Mouse (Mus musculus) ovary, postnatal 14 days (tissue): ENCODE measurements at regions not wholly inside any gene's neighbourhood (a gene's known extent, or its start where the extent isn't known, plus 50 kb on each side); places are given as distances from the start of the nearest gene placed in this dataset.

Source experiments
- DNase-seq: peaks from one replicate; pipeline ENCODE4 v3.0.0; 2022; ENCODE audit warnings: low spot score

DNA sequence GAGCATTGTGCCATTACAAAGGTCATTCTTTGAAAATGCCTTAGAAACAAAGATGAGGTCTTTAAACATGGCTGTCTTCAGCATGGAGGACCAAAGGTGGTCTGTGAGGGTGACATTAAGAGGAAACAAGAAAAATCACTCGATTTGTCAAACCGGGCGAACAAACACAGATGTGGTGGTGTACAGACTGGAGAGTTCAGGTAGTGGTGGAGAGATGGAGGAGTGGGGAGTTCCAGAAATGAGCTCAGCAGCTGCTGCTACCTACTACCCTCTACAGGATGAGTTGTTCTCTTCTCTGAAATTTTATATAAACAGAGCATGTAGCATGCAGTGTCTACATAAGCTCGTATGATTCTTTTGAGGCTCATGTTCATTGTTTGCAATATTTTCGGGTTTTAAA lies 215.6 kb downstream of the Cog6 start:
- no peak for DNase-seq

DNA sequence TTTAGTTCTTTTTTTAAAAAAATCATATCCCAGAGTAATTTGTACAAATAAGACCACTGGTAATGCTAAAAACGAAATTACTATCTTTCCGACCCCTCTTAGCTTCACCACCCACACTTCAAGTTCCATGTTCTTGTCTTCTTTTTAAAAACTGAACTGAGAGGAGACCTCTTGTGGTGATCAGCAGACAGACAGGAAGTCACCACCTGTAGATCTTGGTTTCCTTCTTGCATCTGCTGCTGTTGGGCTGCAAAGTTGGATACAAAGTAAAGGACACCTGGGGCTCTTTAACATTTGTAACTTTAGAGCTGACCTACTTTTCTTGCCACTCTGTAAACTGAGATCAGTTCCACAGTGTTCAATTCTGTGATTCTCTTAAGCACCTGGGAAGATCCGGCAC lies 216.4 kb downstream of the Cog6 start:
- no peak for DNase-seq

DNA sequence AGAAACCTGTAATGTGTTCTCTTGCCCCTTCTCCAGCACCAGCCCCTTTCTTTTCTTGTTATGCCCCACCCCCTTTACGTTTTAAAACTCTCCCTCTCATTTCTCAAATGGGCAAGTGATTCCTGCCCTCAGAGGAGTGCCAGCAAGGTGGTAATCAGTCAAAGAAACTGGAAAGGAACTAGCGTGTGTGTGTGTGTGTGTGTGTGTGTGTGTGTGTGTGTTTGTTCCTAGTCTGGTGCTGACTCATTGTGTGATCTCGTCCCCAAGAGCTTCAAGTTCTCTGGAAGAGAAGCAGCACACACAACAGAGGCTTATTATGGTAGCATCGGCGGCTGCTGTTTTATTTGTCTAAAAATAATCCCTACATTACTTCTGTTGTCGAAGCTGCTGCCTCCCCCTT lies 219.2 kb downstream of the Cog6 start:
- DNase-seq: no peak

DNA sequence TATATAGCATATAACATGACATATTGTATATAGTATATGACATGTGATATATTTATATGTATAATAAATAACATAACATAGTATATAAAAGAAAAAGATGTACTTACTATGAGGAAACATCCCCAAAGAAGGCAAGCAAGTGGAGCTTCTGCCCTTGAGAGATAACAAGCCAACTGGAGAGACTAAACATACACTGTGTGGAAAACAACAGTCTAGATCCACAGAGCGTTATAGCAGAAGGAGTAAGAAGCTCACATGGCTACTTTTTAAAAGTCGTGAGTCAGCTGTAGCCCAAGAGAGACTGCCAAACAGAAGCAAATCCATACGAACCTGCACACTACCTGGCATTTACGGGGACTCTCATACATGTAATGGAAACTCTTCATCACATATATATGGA lies 219.9 kb downstream of the Cog6 start:
- no peak for DNase-seq

DNA sequence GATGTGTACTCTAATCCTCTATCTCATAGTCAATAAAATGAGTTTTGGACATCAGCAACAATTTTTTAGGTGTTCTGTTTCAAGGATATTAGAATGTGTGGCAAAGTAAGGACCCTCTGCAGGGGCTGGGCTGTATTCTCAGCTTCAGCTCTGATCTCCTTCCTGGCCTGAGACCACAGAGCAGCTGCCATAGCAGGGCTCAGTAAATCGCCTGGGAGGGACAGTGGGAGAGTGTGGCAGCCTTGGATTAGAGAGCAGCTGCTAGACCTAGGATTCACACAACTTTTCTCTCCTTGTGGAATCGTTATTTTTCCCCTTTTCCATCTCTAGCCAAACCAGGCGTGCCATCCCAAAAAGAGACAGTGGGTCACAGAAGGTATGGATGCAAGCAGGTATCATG lies 222.8 kb downstream of the Cog6 start:
- DNase-seq: no peak

DNA sequence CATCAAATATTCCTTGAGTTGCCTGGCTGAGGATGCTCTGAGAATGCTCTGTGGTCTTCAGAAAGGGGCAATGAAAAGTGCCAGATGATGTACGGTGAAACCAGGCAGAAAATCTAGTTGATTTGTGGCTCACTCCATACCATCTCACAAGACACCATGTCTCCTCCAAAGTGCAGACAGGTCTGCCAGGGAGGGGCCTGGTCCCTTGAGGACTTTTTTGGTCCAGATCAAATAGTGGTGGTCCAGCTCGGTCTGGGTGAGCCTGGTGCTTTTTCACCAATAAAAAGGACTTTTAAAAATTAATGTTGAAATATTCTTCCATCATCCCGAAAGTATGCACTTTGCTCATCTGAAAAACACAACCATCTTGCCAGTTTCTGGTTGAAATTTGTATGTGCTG lies 224.2 kb downstream of the Cog6 start:
- DNase-seq: no peak

DNA sequence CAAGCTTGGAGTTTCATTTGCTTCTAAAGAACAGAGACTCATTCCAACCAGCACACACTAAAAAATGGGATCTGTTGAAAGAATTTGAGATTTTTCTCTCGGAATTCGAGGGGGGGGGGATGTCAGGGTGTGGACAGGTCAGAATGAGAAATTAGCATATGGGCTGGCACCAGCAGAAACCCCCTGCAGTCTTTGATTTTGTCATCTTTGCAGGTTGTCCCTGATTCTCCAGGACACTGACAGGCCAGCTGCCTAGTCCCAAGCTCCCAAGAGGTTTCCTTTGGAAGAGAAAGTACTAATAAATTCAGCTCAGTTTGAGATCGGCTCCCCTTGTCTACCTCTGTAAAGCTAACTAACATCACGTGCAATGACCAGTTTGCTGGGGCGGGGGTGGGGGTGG lies 224.9 kb downstream of the Cog6 start:
- no peak for DNase-seq

DNA sequence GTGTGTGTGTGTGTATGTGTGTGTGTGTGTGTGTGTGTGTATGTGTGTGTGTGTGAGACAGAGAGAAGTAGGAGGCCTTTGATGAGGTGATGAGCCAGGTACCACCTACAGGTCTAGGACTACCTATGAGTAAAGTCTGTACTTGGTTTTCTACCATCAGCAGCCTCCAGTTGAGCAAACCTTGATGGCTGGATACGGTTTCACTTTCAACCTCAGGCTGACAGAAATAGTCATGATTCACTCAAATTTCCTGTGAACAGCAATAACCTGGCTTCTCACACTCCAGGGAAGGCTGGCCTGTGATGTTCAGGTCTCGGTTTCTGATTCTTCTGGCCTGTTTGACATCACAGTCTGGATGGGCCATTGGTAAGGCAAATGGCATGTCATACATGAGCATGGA lies 226.1 kb downstream of the Cog6 start:
- DNase-seq: no peak

DNA sequence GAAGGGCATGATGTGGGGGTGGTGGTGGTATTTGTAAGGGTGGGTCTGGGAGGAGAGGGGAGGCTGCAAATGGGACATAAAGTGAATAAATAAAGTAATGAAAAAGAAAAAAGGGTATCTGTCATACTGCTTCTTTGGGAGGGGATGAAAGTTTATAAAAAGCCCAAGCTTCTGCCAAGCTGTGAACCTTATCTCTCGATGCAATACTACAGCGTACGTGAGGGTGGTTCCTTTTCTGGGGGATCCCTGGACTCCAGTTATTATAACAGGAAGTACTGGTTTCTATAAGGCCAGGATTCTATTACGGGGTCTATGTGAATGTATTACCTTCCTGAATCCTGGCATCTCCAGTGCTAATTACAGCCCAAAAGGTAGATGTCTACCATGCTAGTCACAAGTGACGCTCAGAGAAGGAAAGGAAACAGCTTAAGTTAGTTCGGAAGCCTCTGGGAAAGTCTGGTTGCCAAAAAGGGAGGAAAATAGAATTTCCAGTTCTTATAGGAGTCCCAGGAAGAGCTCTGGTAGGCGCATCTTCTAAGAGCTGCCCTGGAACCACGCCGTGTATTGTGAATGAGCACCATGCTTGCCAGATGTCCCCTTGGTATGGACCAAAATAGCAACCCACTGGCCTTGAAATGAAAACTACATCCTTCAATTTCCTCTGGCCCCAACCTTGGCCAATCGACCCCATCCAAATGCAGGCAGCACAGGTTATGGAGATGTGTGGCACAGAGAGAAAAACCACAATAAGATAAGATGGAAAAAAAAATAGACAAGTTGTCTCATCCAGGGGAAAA lies 228.9 kb downstream of the Cog6 start:
- no peak for DNase-seq

DNA sequence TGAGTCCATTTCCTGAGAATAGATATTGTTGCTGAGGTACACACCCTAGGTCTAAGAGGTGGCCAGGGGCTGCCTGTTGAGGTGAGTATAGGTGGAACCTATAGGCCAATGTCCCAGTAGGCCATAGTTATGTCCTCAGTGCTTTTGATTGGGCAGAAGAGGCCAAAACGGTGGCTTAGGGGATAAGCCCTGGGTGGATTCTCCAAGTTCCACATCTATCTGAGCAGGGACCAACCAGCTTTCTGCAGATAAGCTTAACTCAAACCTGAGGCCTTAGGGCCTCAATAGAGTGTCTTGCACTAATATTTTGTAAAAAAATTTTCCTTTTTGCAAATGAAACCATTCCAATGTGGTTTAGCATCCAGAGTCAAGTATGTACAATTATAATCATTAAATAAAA lies 231.4 kb downstream of the Cog6 start:
- DNase-seq: no peak

DNA sequence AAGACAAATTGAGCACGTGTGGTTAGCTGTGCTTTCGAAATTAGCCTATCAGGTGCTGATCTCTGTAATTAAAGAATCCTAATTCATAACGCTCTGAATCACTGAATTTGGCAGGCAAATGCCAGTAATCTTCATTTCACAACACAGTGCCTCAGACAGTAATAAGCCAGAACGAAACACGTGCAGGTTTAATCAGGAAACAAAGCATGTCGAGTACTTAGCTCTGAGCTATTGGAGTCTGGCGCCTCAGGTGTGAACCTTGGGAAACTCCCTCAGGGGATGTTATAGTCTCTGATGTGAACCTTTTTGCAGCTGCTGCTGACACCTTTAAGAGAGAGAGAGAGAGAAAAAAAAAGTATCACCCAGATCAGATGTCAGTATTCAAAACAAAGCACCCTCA lies 232.6 kb downstream of the Cog6 start:
- no peak for DNase-seq

DNA sequence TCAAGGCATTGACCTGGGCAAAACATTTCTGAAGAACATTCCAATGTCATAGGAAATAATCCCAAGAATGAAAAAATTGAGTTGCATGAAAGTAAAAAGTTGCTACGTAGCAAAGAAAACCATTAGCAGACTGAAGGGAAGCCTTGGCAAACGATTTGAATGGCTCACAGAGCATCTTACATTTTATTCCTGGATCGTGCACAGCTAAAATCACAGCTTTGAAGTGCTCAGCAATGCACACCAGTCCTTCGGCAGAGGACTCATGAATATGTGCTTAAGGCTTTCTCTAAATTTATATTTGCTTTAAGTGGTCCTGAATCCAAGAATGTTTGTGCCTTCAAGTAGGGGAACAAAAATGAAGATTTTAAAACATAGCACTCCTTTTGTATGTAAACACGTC lies 234.5 kb downstream of the Cog6 start:
- no peak for DNase-seq

DNA sequence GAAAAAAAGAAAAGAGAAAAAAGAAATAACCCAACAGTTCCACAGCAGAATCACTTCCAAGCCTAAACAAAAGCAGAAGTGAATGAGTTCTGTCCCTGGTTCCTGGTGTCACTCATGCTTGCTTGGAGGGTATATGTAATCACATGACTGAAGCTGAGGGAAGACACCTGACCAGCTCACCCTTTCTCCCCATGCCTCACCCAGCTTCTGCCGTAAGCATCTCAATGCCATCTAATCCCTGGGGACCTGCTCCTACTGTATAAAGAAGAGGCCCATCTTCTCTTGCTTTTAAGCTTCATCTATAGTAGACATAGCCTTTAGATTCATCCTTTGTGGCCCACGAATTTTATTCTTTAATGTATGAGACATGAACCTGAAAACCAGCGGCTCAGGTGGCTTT lies 235.5 kb downstream of the Cog6 start:
- no peak for DNase-seq

DNA sequence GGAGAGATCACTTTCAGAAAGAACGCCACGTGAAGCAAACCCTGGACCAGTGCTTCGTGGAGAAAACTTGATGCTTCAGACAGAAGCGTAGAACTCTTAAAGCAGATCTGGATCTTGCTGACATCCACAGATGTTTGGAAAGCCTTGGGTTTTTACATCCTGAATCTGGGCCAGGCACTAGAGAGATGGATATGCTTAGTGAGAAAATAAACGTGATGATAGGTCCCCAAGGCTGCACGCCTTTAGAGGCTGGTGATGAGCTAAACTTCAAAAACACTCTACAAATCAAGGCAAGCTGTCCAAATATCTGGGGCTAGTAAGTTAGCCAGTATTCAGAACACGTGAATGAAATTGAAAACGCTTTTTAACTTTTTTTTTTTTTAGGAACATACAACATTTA lies 236.7 kb downstream of the Cog6 start:
- no peak for DNase-seq

DNA sequence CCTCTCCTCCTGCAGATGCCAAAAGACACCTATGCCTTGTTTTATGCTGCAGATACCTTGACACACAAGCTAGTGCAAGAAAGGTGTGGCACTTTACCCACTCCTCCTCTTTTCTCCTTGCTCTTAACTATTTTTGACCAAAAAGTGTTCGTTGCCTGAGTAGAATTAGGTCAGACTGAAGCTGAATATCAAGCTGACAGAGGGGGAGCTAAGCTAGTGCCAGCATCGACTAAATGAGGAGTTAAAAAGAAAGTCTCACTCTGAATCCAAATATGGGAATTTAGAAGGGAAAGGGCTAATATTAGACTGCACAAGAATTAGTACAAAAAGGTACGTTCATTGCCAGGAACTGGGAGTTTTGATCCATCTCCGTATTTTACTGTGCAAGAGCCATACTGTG lies 241.2 kb downstream of the Cog6 start:
- no peak for DNase-seq

DNA sequence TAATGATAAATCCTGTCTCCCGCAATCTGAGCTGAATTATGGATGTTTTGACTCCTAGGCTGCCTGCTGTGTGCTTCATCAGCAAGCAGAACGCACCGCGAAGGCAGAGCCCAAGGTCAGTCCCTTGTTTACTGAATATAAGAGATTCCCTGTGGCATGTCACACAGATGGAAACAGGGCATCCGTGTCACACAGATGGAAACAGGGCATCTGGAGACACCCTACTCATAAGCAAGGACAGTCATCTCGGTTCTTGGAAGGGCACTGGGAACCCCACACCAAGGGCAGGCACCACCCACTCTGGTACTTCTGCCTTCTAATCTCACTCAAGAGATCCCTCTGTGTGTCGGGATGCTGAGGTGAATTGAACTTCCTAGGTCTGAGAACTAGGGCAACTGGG lies 241.9 kb downstream of the Cog6 start:
- no peak for DNase-seq

DNA sequence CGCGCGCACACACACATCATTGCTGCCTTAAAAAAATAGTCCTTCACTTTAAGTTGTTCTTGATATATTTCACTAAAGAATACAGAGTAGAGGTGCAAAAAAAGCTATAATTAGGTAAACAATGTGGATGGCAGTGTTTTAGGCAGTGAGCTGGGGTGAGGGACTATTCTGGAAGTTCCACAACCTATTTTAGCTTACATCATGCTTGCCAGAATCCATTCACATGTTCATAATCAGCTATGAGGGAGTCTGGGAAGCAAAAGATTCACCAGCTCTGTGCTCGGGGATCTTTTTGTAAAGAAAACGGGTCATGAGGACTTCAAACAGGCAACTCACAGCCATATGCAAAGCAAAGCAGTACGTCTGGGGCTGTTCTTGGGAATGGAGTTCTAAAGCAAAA lies 242.3 kb downstream of the Cog6 start:
- DNase-seq: no peak

DNA sequence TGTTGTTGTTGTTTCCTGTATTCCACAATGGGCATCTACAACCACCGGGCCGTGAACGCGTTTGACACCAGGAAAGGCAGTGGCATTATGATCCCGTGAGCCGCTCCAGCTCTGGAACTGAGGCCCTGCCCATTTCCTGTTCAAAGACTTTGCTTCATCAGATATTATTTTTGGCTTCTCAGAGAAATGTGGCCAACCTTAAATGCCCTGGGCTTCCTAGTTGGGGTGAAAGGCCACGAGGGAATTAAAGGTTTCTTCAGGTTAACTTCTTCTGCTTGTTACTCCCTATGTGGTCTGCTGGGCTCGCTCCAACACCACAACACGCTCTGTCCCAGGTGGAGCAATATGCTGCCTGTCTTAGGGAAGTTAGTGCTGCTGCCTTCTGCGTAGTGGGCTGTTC lies 249.8 kb downstream of the Cog6 start:
- no peak for DNase-seq

DNA sequence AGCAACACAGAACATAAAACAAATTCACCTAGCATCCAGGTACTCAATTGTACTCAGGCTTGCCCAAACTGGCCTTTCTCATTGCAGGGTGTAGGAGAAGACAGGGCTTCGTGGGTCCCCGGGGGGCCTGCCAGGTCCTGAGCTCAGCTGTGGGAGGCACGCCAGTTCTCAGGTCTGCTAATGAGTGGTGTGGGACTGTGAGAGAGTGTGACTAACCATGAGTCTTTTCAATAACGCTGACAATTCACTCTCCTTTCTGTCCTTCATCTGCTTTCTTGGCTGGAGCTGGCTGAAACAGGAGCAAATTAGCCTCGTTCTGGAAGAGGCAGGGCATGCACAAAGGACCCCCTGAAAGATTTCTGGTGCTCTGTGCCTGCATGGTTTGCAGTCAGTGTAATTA lies 250.2 kb downstream of the Cog6 start:
- DNase-seq: no peak

DNA sequence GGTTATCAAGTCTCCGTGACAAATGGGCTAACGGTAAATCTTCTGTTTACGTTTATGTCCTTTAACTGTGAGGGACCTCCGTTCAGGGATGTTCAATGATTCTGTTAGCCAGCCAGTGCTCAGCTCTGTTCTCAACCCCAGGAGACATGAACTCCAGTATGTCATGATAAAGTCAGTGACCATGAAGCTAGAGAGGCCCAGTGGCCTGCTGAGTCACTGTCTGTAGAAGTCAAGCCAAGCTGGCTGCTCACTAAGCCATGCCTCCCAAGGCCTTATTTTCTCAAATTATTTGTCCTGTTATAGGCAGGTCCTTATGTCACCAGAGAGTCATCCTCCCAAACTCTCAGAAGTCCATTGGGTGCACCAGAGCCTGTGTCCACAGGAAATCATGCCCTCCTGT lies 252.9 kb downstream of the Cog6 start:
- DNase-seq: no peak

DNA sequence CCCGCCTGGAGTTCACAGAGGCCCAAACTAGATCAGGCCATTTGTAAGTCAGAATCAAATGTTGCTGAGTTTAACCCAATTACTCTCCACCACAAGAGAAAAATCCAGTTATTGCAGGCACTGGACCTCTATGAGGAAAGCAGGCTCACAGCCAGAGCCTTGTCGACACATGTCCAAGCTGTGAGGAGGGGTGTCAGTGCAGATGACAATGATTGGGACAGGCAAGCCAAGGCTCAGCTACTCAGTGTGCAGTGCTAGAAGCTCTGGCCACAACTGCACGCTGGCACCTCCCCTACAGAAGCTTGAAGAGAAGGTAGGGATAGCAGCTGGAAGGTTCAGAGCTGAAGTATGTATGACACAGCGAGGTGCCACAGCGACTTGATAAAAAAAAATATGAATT lies 253.4 kb downstream of the Cog6 start:
- DNase-seq: no peak

DNA sequence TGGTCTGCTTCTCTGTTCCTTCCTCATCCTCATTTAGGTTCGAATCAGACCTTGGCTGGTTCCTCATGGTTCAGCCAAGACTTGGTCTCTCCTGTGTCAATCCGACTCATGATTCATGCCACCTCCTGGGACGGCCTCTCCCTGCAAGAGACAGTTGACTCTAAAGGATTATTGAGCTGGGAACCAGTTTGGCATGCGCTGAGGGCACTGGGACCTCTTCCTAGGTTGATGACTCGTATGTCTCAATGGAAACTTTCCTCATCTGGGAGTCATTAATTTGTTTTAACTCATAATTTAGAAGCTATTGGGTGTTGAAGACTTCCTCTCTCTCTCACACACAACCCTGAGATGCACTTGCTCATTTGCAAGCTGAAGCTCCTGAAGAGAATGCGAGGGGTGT lies 254.5 kb downstream of the Cog6 start:
- no peak for DNase-seq

DNA sequence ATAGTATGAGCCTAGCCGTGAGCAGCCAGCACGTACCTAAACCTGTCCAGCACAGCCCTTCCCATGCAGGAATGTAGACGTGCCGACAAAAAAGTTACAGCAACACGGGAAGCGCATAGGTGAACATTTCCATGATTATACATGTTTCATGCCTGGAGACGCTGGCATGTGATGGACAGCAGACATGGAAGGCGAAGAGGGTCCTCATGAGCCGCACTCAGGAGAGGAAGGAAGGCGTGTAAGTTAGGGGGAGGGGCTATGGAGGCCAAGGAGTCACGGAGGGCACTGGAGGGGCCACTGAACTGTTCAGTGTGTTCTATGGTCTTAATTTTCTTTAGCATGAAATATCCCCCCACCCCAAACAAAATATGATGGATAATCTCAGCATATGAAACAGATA lies 257.2 kb downstream of the Cog6 start:
- DNase-seq: no peak

DNA sequence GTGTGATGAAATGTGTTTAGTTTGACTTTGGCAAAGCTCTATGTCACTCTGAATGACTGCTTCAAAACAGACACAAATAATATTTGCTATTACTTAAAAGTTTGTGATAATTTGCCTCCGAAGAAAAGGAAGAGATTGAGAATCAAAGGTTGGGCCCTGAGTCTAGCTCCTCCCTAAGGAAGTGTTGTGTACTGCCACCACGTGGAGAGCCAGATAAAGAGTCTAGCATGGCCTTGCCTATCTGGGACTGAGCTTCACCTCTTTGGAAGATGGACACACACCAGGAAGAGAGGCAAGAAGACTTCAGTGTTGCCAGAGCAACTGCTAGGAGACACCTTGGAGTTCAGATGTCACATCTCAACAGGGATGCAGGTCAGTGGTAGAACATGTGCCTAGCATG lies 258.5 kb downstream of the Cog6 start:
- no peak for DNase-seq

DNA sequence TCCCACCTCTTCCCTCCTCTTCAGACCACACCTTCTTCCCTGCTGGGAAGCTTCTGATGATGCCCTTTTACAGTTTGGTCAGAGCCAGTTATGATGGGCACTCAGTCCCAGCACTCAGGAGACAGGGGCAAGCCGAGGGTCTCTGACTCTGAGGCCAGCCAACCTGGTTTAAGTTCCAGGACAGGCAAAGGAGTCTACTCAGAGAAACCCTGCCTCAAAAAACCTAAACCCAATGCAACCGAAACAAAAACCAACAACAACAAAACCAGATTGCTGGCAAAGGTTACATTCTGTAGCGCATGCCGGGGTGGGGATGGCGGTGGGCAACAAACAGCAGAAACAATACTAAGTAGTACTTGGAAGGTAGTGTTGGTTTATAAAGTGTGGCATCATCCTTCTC lies 260.2 kb downstream of the Cog6 start:
- DNase-seq: no peak
